Mouse (Mus musculus) liver, adult 2 months (tissue): ENCODE measurements around the gene Sec14l4.

ENCODE experiments used
- CTCF ChIP-seq: fragments of 200-500 bp; IDR thresholded peaks from 2 replicates; pipeline ENCODE4 v1.5.1; 2011; ENCODE audit warnings: low read depth, low read length, control low read depth
- POLR2A ChIP-seq: fragments of 200-500 bp; IDR thresholded peaks from 2 replicates; pipeline ENCODE4 v1.6.1; 2011; ENCODE audit warnings: low read length, control low read depth; ENCODE audit not compliant: insufficient read depth; ENCODE audit errors: extremely low read depth

DNA sequence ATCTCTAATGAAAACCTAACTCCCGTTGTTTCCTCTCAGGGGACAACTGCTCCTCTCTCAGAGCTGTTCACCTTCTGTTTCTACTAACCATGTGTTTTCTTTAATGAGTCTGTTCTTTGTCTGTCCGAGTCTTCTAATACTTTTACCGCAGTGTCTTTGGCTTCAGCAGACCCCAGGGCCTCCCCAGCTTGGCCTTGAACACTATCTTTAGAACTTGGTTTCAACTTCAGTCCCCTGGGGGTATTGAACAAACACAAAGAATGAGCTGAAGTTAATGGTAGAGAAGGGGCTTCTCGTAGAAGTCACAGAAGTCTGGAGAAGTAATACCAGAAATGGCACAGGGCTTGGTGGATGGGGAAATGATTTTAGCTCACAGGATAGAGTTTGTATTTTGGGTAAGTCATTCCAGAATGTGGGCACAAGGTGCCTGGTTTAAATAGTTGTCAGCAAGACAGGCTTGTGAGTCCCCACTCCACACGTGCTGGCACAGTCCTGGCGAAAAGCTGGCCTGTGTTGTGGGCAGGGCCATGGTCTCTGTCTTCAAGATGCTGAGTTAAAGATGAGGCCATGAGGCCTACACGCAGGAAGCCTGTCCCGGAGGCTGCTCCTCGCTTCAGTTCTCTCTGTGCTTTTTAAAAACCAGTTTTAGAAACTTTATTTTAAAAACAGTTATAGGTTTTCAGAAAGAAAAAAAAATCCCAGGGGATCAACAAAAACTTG is 5.3 kb downstream of the Sec14l4 start:
- no peak for TF ChIP-seq CTCF
- no peak for TF ChIP-seq POLR2A
